Mouse (Mus musculus) adrenal gland, postnatal 10 days (tissue): ENCODE data around the gene Azgp1. TPM values are rescaled to one million over a fixed set of nuclear protein-coding genes. Genes with fewer than 3 reads are reported as not detected.

ENCODE experiments used
- total RNA-seq, 2 experiments: library from RNA; stranded (reverse); gene quantifications; 2 replicates each; pipeline ENCODE4 v1.2.3; 2021

Gene Azgp1
- total RNA-seq, 2 experiments from 2014 or later, result 48.9 to 125 TPM

Other genes starting within 250 kb of the Azgp1 start
- 1 to 10 TPM; 4.9 to 6.5 TPM for gene Nyap1, start 239.9 kb upstream of the Azgp1 start, total RNA-seq
- gene Tsc22d4, start 235.8 kb upstream of the Azgp1 start, total RNA-seq, result 100 to 1,000 TPM in 1 of 2 experiments, 10 to 100 TPM in 1; 88.3 to 101 TPM
- 10 to 100 TPM; 21.6 to 23.1 TPM for gene Ppp1r35, start 202.7 kb upstream of the Azgp1 start, total RNA-seq
- gene Mepce, start 193.9 kb upstream of the Azgp1 start, total RNA-seq, result 10 to 100 TPM; 43.5 to 47.9 TPM
- gene Zcwpw1, start 193.7 kb upstream of the Azgp1 start, total RNA-seq, result 1 to 10 TPM; 5.9 to 6.7 TPM
- 1 to 10 TPM; 1.6 to 2.8 TPM for gene Pilra, start 145.2 kb upstream of the Azgp1 start, total RNA-seq
- gene Pilrb1, start 123.4 kb upstream of the Azgp1 start, total RNA-seq, result 1 to 10 TPM; 1.5 to 2.1 TPM
- gene Pilrb2, start 109.7 kb upstream of the Azgp1 start, total RNA-seq, result 1 to 10 TPM; 2.0 to 2.2 TPM
- 1 to 10 TPM; 3.0 to 8.2 TPM for gene Cyp3a13, start 59.9 kb upstream of the Azgp1 start, total RNA-seq
- 1 to 10 TPM; 1.2 to 2.2 TPM for gene Gjc3, start 18.4 kb upstream of the Azgp1 start, total RNA-seq
- gene Smok3a, start 39.7 kb downstream of the Azgp1 start, total RNA-seq, result not detected
- not detected for gene Smok3b, start 39.9 kb downstream of the Azgp1 start, total RNA-seq
- not detected for gene Smok3c, start 71.7 kb downstream of the Azgp1 start, total RNA-seq
- gene Zkscan1, start 103.6 kb downstream of the Azgp1 start, total RNA-seq, result 10 to 100 TPM; 29.2 to 33.8 TPM
- gene Zscan21, start 135.4 kb downstream of the Azgp1 start, total RNA-seq, result 10 to 100 TPM; 17.3 to 19.4 TPM
- gene Zfp113, start 174.2 kb downstream of the Azgp1 start, total RNA-seq, result 10 to 100 TPM; 10.6 to 14.3 TPM
- gene Cops6, start 179.6 kb downstream of the Azgp1 start, total RNA-seq, result 100 to 1,000 TPM; 151 to 155 TPM
- 10 to 100 TPM; 19.7 to 31.9 TPM for gene Ap4m1, start 190.5 kb downstream of the Azgp1 start, total RNA-seq
- 10 to 100 TPM; 52.6 to 68.5 TPM for gene Mcm7, start 190.9 kb downstream of the Azgp1 start, total RNA-seq
- gene Taf6, start 205.9 kb downstream of the Azgp1 start, total RNA-seq, result 10 to 100 TPM; 30.4 to 33.3 TPM
- 10 to 100 TPM; 19.1 to 20.1 TPM for gene Cnpy4, start 206.0 kb downstream of the Azgp1 start, total RNA-seq
- 1 to 10 TPM; 8.1 to 9.4 TPM for gene Mblac1, start 212.8 kb downstream of the Azgp1 start, total RNA-seq
- gene Nxpe5, start 244.4 kb downstream of the Azgp1 start, total RNA-seq, result under 1 TPM; 0.51 to 0.96 TPM